Mouse (Mus musculus) megakaryocyte progenitor cell, adult 5-6 weeks (primary cell): ENCODE measurements around the gene Cdyl2. TPM values are rescaled to one million over a fixed set of nuclear protein-coding genes. Genes with fewer than 3 reads are reported as not detected.

Experiments used
- ATAC-seq: replicated peaks from 2 replicates; pipeline ENCODE4 v1.8.0; 2016; ENCODE audit warnings: mild to moderate bottlenecking, moderate TSS enrichment, inconsistent platforms; ENCODE audit not compliant: poor library complexity
- total RNA-seq, 2 experiments: library from RNA; stranded (forward) in 1 of 2; stranded (reverse) in 1 of 2; fragments of 157-497, 149-512 nt in 1 of 2; fragments of 200-1000 nt in 1 of 2; gene quantifications; 2 replicates each; pipeline versions ENCODE4 v1.2.3 to v1.2.4; 2015 to 2017

Gene Cdyl2
- total RNA-seq, 2 experiments from 2014 or later, result 4.1 to 5.8 TPM

GRCm38 (mm10) chr8:116543366-116543765 lies 189.4 kb downstream of the Cdyl2 start:
- ATAC-seq, result peak; percentile 77

DNA sequence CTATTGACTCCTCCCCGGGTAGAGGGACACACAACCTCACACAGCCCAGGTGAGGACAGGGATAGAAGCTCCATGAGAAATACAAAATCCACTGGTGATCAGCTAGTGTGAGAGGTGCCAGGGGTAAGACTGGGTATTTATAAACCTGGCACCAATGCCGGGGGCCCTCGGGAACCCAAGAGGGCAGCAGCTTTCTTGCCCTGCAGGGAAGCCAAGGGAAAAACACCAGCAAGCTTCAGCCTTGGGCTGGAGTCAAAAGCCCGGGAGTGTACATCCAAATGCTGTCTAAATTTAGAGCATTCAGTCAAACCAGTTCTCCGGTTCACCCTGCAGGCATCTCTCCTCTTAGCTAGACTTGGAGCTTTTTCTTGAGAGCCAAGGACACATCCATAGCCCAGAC lies 189.9 kb downstream of the Cdyl2 start:
- ATAC-seq, result no peak

DNA sequence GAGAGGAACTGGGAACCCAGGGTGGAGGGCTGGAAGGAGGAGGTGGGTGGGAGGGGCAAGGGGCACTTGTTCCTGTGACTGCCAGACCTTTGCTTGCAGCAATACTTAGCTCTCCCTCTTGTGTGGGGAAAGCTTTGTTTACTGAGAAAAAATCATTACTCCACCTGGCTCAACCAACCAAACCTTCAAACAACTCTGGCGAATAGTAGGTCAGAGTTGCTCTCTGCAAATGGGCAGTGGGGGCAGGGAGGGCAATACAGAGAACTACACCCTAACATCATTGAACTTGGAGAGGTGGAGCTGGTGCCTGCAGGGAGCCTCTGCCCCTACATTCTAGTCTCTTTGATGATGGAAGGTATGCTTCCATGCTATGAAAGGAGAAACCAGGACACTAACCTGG lies 192.7 kb downstream of the Cdyl2 start:
- no peak for ATAC-seq

GRCm38 (mm10) chr8:116538763-116539162 lies 194.0 kb downstream of the Cdyl2 start:
- no peak for ATAC-seq

DNA sequence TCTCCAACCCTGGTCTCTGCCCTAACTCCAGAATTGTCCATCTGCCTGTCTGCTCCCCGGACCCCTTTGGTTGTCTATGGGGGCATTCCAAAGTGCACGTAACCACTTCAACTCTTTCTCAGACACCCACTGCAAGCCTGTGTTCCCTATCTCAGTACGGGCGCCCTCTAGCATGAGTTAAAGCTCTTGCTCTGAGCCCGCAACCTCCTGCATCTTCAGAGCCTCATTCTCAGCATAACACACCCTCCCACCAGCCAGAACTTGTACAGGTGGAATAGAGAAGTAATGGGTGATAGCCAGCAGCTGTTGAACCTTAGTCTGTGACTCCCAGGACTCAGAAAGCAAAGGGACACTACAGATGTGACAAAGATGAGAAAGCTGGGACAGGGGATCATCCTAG lies 196.0 kb downstream of the Cdyl2 start:
- ATAC-seq, result no peak

DNA sequence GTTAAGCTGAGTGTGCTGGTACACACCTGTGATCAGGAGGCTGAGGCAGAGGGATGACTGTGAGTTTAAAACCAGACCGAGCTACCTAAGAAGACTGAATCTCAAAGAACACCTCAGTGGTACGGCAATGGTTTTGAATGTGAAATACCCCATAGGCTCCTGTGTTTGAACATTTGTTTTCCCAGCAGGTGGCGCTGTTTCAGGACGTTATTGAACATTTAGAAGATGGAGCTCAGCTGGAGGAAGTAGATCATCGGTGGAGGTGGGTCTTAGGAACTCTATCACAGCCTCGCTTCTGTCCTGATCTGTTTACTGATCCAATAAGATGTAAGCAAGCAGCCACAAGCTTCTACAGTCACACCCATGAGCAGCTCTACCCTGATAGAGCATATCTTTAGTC lies 199.7 kb downstream of the Cdyl2 start:
- ATAC-seq, result no peak

GRCm38 (mm10) chr8:116528736-116529135 lies 204.1 kb downstream of the Cdyl2 start:
- ATAC-seq, result no peak

DNA sequence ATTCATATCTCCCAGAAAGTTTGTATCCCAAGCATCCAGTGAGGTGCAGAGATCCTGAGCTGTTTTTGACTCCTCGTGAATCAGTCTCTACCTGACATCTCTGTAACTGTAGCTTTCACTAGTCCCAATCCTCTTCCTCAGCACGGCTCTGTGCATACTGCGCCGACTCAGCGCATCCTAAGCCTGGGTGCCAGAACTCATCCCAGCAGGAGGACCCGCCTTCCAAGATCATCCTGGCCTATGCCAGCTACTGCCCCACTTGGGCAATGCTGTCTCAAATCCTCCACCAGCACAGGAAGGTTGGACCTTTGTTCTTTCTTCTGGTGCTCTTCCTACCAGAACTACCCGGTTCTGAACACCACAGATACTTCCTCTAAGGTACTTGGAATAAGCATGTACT lies 207.9 kb downstream of the Cdyl2 start:
- no peak for ATAC-seq

Other genes starting within 250 kb of the Cdyl2 start
- not detected in 2 replicates for gene Dynlrb2, start 228.0 kb downstream of the Cdyl2 start, total RNA-seq (2015)
- gene Dynlrb2, start 228.0 kb downstream of the Cdyl2 start, total RNA-seq (2017), result not detected in 2 replicates
- gene Cmc2, start 188.5 kb upstream of the Cdyl2 start, total RNA-seq (2015), result 34.4 and 41.4 TPM in 2 replicates
- gene Cmc2, start 188.5 kb upstream of the Cdyl2 start, total RNA-seq (2017), result 70.7 and 79.0 TPM in 2 replicates
- gene Cenpn, start 188.7 kb upstream of the Cdyl2 start, total RNA-seq (2015), result 47.2 and 48.4 TPM in 2 replicates
- 32.0 and 32.2 TPM in 2 replicates for gene Cenpn, start 188.7 kb upstream of the Cdyl2 start, total RNA-seq (2017)
- 11.4 and 14.3 TPM in 2 replicates for gene Atmin, start 210.4 kb upstream of the Cdyl2 start, total RNA-seq (2015)
- gene Atmin, start 210.4 kb upstream of the Cdyl2 start, total RNA-seq (2017), result 10.8 and 11.1 TPM in 2 replicates
- not detected in 2 replicates for gene 1700030J22Rik, start 246.0 kb upstream of the Cdyl2 start, total RNA-seq (2015)
- 0.24 TPM in 1 of 2 replicates, not detected in the other for gene 1700030J22Rik, start 246.0 kb upstream of the Cdyl2 start, total RNA-seq (2017)